Mouse (Mus musculus): ENCODE data around the gene Olfr535. TPM values are rescaled to one million over a fixed set of nuclear protein-coding genes. Genes with fewer than 3 reads are reported as not detected.

Gene Olfr535
- not detected for total RNA-seq (2023)

DNA sequence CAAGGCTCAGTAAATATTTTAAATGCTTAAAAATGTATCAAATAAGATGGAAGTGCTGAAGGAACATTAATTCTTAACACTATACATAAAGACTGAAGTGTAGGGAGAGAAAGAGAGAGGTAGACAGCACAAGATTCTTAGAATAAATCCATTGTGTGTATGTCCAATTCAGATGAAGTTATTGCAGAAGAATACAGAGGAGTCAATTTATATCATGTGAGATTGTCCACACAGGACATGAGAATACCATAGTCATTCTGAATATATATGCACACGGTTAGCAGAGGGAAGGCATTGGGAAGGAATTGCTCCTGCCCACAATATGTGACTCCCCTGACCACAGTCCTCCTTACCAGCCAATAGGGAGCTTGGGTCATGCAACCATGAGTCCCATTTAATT, at the start of gene Olfr535:
Gene Olfr535 (plus strand): TSS at position 301 of the 400 bp plus-strand sequence.

DNA sequence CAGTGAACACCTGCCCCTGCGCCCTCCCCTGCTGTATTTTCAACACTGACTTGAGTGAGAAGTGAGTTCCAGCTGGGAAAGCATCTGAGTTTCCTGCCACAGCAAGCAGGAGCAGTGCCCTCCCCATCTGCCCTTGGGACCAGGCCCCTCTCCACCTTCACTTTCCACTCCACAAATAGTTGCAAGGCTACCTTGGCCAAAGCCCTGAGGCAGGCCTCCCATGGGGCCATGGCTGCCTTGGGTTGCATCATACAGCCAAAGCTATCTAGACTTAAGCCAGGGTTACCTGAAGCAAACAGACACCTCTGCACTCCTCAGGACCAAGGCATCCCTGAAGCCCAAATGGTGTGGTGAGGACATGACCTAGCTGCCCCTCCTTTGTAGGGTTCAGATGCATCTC, 20.9 kb upstream of the Olfr535 start, which contains the start of gene Olfr533:
Gene Olfr533 (plus strand): TSS at position 301 of the 400 bp plus-strand sequence.

DNA sequence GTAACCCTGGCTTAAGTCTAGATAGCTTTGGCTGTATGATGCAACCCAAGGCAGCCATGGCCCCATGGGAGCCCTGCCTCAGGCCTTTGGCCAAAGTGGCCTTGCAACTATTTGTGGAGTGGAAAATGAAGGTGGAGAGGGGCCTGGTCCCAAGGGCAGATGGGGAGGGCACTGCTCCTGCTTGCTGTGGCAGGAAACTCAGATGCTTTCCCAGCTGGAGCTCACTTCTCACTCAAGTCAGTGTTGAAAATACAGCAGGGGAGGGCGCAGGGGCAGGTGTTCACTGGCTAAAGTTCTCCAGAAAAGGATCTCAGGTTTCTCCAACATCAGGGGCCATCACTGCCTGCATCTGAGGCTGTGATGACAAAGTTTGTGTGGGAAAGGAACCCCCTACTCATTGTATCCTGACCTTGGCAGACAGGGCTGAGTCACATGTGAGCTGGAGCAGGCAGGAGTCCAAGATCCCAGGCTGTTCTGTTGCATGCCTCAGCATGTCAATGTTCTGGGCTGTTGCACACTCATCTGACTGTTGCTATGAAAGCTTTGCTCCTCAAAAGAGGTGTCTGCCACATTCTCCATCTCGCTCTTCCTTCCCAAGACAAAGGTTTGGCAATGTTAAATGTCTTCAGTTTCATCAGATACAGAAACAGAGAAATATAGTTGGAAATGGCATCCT, 23.5 kb downstream of the Olfr535 start, which contains the start of gene Olfr536:
Gene Olfr536 (minus strand): TSS at position 51 of the 676 bp plus-strand sequence.

Other genes starting within 250 kb of the Olfr535 start
- gene 5830411N06Rik, start 236.9 kb upstream of the Olfr535 start, total RNA-seq (2023), result 1 to 10 TPM; 4.5 to 5.0 TPM
- gene Olfr525, start 163.4 kb upstream of the Olfr535 start, total RNA-seq (2023), result not detected
- not detected for gene Olfr527, start 150.2 kb upstream of the Olfr535 start, total RNA-seq (2023)
- gene Olfr60, start 122.5 kb upstream of the Olfr535 start, total RNA-seq (2023), result not detected
- not detected for gene Olfr530, start 107.9 kb upstream of the Olfr535 start, total RNA-seq (2023)
- not detected for gene Olfr531, start 81.3 kb upstream of the Olfr535 start, total RNA-seq (2023)
- not detected for gene Olfr532, start 62.6 kb upstream of the Olfr535 start, total RNA-seq (2023)
- not detected for gene Olfr533, start 20.8 kb upstream of the Olfr535 start, total RNA-seq (2023)
- not detected for gene Olfr536, start 23.2 kb downstream of the Olfr535 start, total RNA-seq (2023)
- not detected for gene Olfr538, start 83.7 kb downstream of the Olfr535 start, total RNA-seq (2023)
- gene Olfr46, start 117.1 kb downstream of the Olfr535 start, total RNA-seq (2023), result not detected
- not detected for gene Olfr61, start 144.8 kb downstream of the Olfr535 start, total RNA-seq (2023)
- not detected for gene Olfr53, start 162.2 kb downstream of the Olfr535 start, total RNA-seq (2023)
- gene Olfr539, start 175.7 kb downstream of the Olfr535 start, total RNA-seq (2023), result not detected
- gene Olfr45, start 197.7 kb downstream of the Olfr535 start, total RNA-seq (2023), result not detected
- gene Olfr541, start 213.1 kb downstream of the Olfr535 start, total RNA-seq (2023), result not detected